Mouse (Mus musculus) T-helper 2 cell (primary cell): ENCODE data around the gene Tmem56.

ENCODE experiments used
- in situ Hi-C: fragments of 300-600 bp; cut with MboI, MseI; formaldehyde crosslinking; loops from one replicate; pipeline ENCODE4 v1.15.1; 2025; ENCODE audit warnings: high pct_unique_total_duplicates

Gene Tmem56

GRCm38 (mm10) chr3:121285219-121285618 lies 2.3 kb upstream of the Tmem56 start:
- in situ Hi-C loops, result no loop called here

DNA sequence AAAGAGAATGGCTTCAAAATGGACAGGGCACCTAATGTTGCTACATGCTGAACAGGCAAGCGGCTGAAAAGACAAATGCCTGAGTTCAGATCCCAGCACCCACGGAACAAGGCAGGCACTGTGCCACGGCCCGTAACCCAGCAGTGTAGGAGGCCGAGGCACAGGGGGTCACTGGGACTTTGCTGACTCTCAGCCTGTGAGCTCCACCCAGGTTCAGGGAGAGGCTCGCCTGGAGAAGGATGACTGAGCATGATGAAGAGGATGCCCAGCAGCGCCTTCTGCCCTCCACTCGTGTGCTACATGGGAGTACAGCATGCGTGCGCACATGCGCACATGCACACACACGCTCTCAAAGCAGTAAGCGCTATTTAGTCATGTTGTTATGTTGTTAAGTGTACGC lies 3.2 kb downstream of the Tmem56 start:
- in situ Hi-C loops, result loop anchor here (10.0 kb wide), 1 partner anchor 105 kb away; the partner anchor contains the start of gene Rwdd3

- in situ Hi-C loops, result loop anchor here (10.0 kb wide), 1 partner anchor 103 kb away; the partner anchor contains the start of gene Rwdd3
Measured at GRCm38 (mm10) chr3:121277557-121277956, 5.3 kb downstream of the Tmem56 start.

DNA sequence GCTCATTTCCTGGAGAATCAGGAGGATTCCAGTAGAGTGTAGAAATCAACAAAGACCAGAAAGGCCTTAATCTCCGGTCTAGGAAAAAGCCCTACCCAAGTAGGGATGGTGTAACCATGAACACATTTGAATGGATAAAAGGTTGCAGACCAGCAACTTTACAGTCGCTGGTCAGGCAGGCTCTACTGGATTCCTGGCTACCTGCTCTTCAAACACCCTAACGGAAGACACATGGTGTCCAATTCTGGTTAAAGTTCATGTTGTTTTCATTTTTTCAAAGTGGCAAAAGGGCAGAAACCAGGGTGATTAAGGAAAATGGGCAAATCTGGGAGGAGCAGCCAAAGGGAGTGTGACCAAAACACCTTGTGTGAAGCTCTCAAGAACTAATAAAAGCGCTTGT lies 5.9 kb downstream of the Tmem56 start:
- in situ Hi-C loops, result loop anchor here (10.0 kb wide), 1 partner anchor 102 kb away; the partner anchor contains the start of gene Rwdd3

DNA sequence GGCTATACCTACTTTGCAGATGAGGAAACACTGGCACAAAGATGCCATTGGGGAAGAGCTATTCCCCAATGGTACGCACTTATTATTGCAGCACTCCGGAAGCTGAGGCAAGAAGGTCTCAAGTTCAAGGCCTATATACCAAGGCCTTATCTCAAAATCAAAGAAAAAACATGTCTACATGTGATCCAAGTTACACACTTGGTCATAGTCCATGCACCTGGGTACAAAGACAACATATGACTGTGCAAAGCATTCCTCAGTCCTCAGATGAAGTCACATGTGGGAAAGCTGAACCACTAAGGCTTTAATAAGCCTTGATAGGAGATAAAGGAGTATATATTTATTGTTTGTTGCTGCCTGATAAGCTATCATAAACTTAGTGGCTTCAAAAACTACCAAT lies 8.9 kb downstream of the Tmem56 start:
- in situ Hi-C loops, result loop anchor here (10.0 kb wide), 1 partner anchor 99 kb away; the partner anchor contains the start of gene Rwdd3

GRCm38 (mm10) chr3:121272577-121272976 lies 10.3 kb downstream of the Tmem56 start:
- in situ Hi-C loops, result loop anchor here (10.0 kb wide), 1 partner anchor 98 kb away; the partner anchor contains the start of gene Rwdd3

GRCm38 (mm10) chr3:121267283-121267682 lies 15.6 kb downstream of the Tmem56 start:
- in situ Hi-C loops, result no loop called here

GRCm38 (mm10) chr3:121264242-121264641 lies 18.7 kb downstream of the Tmem56 start:
- in situ Hi-C loops, result no loop called here

DNA sequence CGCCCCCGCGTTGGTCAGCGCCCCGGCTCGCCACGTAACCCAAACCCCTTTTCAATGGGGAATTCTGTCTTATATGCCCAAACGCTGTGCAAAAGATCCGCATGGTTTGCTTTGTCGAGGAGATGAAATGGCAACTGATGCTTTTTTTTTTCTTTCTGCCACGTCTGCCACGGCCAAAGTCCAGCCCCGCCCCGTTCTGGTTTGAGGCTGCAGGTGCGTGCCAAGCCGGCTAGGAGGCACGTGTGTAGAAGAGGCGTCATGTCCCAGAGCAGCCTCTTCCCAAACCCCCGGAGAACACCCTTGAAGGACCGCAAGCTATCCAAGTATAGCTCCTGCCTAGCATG lies 19.7 kb downstream of the Tmem56 start:
- in situ Hi-C loops, result no loop called here

- in situ Hi-C loops, result no loop called here
Measured at GRCm38 (mm10) chr3:121262521-121263204, 20.2 kb downstream of the Tmem56 start.

DNA sequence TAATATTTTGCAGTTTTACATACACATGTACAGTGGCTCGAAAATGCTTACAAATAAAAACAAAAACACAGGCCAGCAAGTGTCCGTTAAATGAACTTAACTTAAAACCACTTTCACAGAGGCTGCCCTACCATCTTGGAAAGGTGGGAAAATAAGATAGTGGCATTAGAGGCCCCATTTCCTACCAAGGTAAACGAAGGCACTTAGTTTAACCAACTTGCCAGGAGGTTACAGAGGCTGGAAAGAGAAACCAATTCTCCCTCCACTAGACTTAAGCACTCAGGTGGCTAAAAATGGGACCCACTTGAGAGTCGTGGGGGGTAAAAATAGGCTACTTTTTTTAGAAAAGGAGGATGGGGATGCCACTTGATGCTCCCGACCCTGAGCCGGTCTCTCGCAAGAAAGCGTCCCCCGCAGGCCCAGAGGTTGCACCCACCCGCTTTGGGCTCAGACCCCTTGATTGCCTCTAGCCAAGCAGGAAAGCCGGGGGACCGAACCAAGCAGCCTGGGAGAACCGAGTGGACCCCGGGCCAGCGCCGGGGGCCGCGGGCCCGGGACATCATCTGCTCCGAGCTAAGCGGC lies 20.9 kb downstream of the Tmem56 start:
- in situ Hi-C loops, result no loop called here

DNA sequence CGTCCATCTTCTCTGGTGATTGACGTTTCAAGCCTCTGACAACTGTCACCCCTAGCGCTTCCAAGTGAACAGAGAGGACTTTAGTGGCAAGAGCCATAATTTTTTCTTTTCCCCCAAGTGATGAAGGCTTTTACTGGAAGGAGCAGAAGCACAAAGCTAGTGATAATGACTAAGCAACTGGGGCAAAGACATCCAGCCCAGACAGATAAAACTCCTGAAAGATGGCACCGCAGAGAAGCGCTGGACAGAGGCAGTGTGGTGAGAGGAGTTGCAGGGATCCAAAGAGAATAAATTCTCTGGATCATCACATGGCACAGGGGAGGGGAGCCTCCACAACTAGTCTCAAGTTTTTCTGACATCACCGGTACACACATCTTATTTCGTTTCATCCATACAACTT lies 21.6 kb downstream of the Tmem56 start:
- in situ Hi-C loops, result no loop called here

- in situ Hi-C loops, result no loop called here
Measured at GRCm38 (mm10) chr3:121260831-121261230, 22.1 kb downstream of the Tmem56 start.

DNA sequence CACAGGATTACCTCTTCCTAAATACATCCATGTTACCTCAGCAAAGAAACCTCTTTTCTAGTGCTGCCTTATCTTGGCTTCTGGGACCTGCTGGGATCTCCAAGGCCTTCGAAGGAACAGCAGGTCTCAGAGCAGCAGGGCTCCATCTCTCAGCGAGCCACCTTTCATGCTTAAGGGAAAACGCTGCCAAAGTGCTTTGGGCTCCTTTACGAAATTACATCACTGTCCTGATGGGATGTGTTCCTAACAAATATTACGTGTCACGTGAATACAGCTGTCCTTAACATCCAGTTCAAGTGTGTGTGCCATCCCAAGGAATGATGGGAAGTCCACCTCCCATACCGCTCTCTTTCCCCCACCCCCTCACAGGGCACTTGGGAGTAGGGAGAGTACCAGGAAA lies 22.9 kb downstream of the Tmem56 start:
- in situ Hi-C loops, result no loop called here

DNA sequence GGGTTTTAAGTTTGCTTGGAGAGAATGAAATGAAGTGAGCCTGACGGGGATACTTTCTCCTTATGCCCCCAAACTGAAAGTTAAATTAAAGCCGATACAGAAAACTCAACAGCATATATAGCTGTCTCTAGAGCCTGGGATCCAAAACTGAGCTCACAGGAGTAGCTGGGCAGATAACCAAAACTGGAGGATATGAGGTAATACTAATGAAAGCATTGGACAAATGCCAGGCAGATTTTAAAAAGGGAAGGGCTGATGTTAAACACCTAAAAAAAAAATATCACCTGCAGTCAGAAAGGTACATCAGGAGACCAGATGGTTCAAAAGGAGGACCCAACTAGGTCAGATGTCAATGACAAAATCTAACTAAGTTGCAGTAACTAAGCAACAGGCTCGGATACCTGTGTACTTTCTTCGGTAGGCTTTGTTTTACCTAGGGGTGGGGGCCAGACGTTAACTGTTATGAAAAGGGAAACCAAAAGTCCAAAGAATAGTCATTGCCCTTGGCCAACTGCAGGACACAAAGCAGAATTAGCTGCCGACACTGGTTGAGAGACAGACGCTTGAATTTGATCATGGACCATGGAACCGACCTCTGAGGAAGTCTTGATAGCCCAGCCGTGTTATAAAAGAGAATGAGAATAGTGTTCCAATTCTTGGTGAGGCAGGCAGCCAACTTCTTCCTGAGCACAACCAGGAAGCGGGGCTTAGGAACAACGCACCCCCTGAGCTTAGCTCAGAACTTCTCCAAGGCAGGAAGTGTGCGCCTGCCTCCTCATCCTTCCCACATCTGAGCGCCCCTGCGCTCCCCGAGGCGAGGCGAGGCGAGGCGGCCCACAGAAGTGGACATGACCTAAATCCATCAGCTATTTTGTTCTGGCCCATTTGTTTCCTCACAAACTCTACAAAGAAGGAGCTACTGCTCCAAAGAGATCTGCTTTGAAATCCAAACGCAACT lies 24.1 kb downstream of the Tmem56 start:
- in situ Hi-C loops, result no loop called here

DNA sequence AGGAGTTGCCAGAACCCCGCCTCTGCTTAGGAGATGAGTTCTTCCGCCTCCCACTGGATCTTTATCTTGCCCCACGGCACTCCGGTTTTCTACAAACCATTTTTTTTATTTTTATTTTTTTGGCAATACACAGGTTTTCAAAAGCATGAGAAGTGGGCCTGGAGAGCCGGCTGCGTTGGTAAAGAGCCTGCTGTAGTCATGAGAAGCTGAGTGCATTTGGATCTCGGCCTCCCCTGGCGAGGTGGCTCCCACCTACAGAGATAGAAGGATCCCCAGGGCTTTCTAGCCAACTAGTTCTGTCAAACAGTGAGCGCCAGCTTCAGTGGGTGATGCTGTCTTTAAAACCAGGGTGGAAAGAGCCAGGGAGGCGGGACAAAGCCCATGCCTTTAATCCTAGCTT lies 25.5 kb downstream of the Tmem56 start:
- in situ Hi-C loops, result no loop called here

- in situ Hi-C loops, result no loop called here
Measured at GRCm38 (mm10) chr3:121256131-121256530, 26.8 kb downstream of the Tmem56 start.

DNA sequence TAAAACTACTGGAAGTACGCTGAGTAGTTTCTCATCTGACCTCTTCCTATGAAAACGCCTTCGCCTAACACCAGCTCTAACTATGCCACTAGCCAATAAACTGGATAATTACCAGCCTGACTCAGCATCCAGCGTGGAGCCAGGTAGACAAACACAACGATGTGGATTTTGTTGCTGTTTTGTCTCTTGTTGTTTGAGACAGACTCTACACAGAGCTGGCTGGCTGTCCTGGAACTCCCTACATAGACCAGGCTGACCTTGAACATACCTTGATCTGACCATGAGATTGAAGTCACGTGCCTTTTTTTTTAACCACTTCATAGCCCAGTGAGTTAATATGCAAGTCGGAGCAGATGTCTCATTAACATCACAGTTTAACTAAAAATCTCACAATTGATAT lies 27.4 kb downstream of the Tmem56 start:
- in situ Hi-C loops, result no loop called here

- in situ Hi-C loops, result no loop called here
Measured at GRCm38 (mm10) chr3:121250576-121251433, 32.1 kb downstream of the Tmem56 start.

DNA sequence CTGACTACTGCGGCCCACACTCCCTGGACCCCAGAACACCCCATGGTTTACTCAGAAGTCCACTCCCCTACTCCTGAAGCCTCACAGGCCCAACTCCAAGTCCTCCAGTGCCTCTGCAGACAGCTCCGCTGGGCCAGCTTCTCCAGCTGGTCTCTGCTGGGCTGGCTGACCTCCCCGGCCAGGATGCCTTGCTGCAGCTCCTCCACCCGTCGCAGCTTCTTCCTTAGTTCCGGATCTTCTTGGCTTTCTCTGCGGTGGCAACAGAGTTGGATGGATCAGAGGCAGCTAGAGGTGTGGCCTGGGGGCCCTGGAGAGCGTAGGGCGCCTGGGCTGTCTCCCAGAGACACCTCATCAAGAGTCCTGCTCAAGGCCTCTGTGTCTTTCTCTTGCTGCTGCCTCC lies 32.9 kb downstream of the Tmem56 start:
- in situ Hi-C loops, result no loop called here

DNA sequence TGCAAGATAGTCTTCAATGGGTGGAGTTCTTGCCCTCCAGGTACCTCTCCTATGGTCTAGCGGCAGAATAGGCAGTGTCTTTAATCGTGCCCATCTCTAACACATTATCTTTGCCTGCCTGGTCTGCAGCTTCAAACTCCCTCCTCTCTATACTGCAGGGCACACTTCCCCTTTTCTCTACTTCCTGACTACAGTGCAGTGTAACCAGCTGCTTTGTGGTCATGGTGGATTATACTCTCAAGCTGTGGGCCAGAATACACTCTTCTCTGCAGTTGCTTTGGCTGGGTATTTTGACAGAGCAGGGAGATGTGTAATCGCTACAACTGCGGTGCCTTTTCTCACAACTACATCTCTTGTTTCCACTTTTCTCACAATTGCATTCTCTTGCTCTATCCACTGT lies 40.0 kb downstream of the Tmem56 start:
- in situ Hi-C loops, result no loop called here
